Mouse (Mus musculus): ENCODE data around the gene Dnajc5g. TPM values are rescaled to one million over a fixed set of nuclear protein-coding genes. Genes with fewer than 3 reads are reported as not detected.

The Dnajc5g gene
- total RNA-seq, 2 experiments from 2014 or later, result not detected

Other genes with a start within 250 kb of the Dnajc5g start
- 24.2 and 42.1 TPM in 2 replicates for gene Tmem214, start 238.3 kb upstream of the Dnajc5g start, total RNA-seq (2014; fragmentation: Nextera tagmentation)
- gene Tmem214, start 238.3 kb upstream of the Dnajc5g start, total RNA-seq (2017), result 14.1 and 18.1 TPM in 2 replicates
- 13.6 and 29.9 TPM in 2 replicates for gene Agbl5, start 217.6 kb upstream of the Dnajc5g start, total RNA-seq (2014; fragmentation: Nextera tagmentation)
- 12.1 and 23.3 TPM in 2 replicates for gene Agbl5, start 217.6 kb upstream of the Dnajc5g start, total RNA-seq (2017)
- gene Ost4, start 198.5 kb upstream of the Dnajc5g start, total RNA-seq (2014; fragmentation: Nextera tagmentation), result 270 and 300 TPM in 2 replicates
- 278 and 305 TPM in 2 replicates for gene Ost4, start 198.5 kb upstream of the Dnajc5g start, total RNA-seq (2017)
- 13.5 and 18.9 TPM in 2 replicates for gene Emilin1, start 192.9 kb upstream of the Dnajc5g start, total RNA-seq (2014; fragmentation: Nextera tagmentation)
- 5.7 and 10.3 TPM in 2 replicates for gene Emilin1, start 192.9 kb upstream of the Dnajc5g start, total RNA-seq (2017)
- gene Khk, start 184.9 kb upstream of the Dnajc5g start, total RNA-seq (2014; fragmentation: Nextera tagmentation), result 80.4 and 113 TPM in 2 replicates
- gene Khk, start 184.9 kb upstream of the Dnajc5g start, total RNA-seq (2017), result 64.4 and 90.0 TPM in 2 replicates
- gene Cgref1, start 160.7 kb upstream of the Dnajc5g start, total RNA-seq (2014; fragmentation: Nextera tagmentation), result 0.35 TPM in 1 of 2 replicates, not detected in the other
- gene Cgref1, start 160.7 kb upstream of the Dnajc5g start, total RNA-seq (2017), result 0.46 TPM in 1 of 2 replicates, not detected in the other
- 109 and 117 TPM in 2 replicates for gene Preb, start 145.9 kb upstream of the Dnajc5g start, total RNA-seq (2014; fragmentation: Nextera tagmentation)
- 28.0 and 39.1 TPM in 2 replicates for gene Preb, start 145.9 kb upstream of the Dnajc5g start, total RNA-seq (2017)
- gene Tcf23, start 137.6 kb upstream of the Dnajc5g start, total RNA-seq (2014; fragmentation: Nextera tagmentation), result not detected in 2 replicates
- not detected in 2 replicates for gene Tcf23, start 137.6 kb upstream of the Dnajc5g start, total RNA-seq (2017)
- gene Atraid, start 58.0 kb upstream of the Dnajc5g start, total RNA-seq (2014; fragmentation: Nextera tagmentation), result 27.7 and 51.7 TPM in 2 replicates
- 50.1 and 57.6 TPM in 2 replicates for gene Atraid, start 58.0 kb upstream of the Dnajc5g start, total RNA-seq (2017)
- 3.1 and 4.3 TPM in 2 replicates for gene Slc5a6, start 57.4 kb upstream of the Dnajc5g start, total RNA-seq (2014; fragmentation: Nextera tagmentation)
- gene Slc5a6, start 57.4 kb upstream of the Dnajc5g start, total RNA-seq (2017), result 4.1 and 7.1 TPM in 2 replicates
- gene Cad, start 51.5 kb upstream of the Dnajc5g start, total RNA-seq (2014; fragmentation: Nextera tagmentation), result 124 and 224 TPM in 2 replicates
- 39.7 and 65.0 TPM in 2 replicates for gene Cad, start 51.5 kb upstream of the Dnajc5g start, total RNA-seq (2017)
- gene Slc30a3, start 2.0 kb downstream of the Dnajc5g start, total RNA-seq (2014; fragmentation: Nextera tagmentation), result not detected in 2 replicates
- not detected in 2 replicates for gene Slc30a3, start 2.0 kb downstream of the Dnajc5g start, total RNA-seq (2017)
- not detected in 2 replicates for gene Trim54, start 10.4 kb downstream of the Dnajc5g start, total RNA-seq (2014; fragmentation: Nextera tagmentation)
- not detected in 2 replicates for gene Trim54, start 10.4 kb downstream of the Dnajc5g start, total RNA-seq (2017)
- not detected in 2 replicates for gene Ucn, start 32.5 kb downstream of the Dnajc5g start, total RNA-seq (2014; fragmentation: Nextera tagmentation)
- gene Ucn, start 32.5 kb downstream of the Dnajc5g start, total RNA-seq (2017), result not detected in 2 replicates
- 13.3 and 22.0 TPM in 2 replicates for gene Mpv17, start 48.0 kb downstream of the Dnajc5g start, total RNA-seq (2014; fragmentation: Nextera tagmentation)
- 30.0 and 40.1 TPM in 2 replicates for gene Mpv17, start 48.0 kb downstream of the Dnajc5g start, total RNA-seq (2017)
- 1.1 and 1.4 TPM in 2 replicates for gene Gm29609, start 73.6 kb downstream of the Dnajc5g start, total RNA-seq (2014; fragmentation: Nextera tagmentation)
- gene Gm29609, start 73.6 kb downstream of the Dnajc5g start, total RNA-seq (2017), result 1.3 TPM in 1 of 2 replicates, not detected in the other
- 112 and 159 TPM in 2 replicates for gene Gtf3c2, start 73.9 kb downstream of the Dnajc5g start, total RNA-seq (2014; fragmentation: Nextera tagmentation)
- 76.4 and 80.2 TPM in 2 replicates for gene Gtf3c2, start 73.9 kb downstream of the Dnajc5g start, total RNA-seq (2017)
- 57.7 and 67.6 TPM in 2 replicates for gene Snx17, start 86.9 kb downstream of the Dnajc5g start, total RNA-seq (2014; fragmentation: Nextera tagmentation)
- 38.9 and 48.5 TPM in 2 replicates for gene Snx17, start 86.9 kb downstream of the Dnajc5g start, total RNA-seq (2017)
- gene Eif2b4, start 87.1 kb downstream of the Dnajc5g start, total RNA-seq (2014; fragmentation: Nextera tagmentation), result 116 and 148 TPM in 2 replicates
- gene Eif2b4, start 87.1 kb downstream of the Dnajc5g start, total RNA-seq (2017), result 40.0 and 59.0 TPM in 2 replicates
- gene Zfp513, start 96.0 kb downstream of the Dnajc5g start, total RNA-seq (2014; fragmentation: Nextera tagmentation), result 5.3 and 5.5 TPM in 2 replicates
- 3.2 and 5.6 TPM in 2 replicates for gene Zfp513, start 96.0 kb downstream of the Dnajc5g start, total RNA-seq (2017)
- 295 and 300 TPM in 2 replicates for gene Ppm1g, start 114.4 kb downstream of the Dnajc5g start, total RNA-seq (2014; fragmentation: Nextera tagmentation)
- 329 and 355 TPM in 2 replicates for gene Ppm1g, start 114.4 kb downstream of the Dnajc5g start, total RNA-seq (2017)
- gene Nrbp1, start 134.6 kb downstream of the Dnajc5g start, total RNA-seq (2014; fragmentation: Nextera tagmentation), result 43.4 and 51.1 TPM in 2 replicates
- gene Nrbp1, start 134.6 kb downstream of the Dnajc5g start, total RNA-seq (2017), result 64.9 and 75.5 TPM in 2 replicates
- gene Gm9970, start 134.9 kb downstream of the Dnajc5g start, total RNA-seq (2014; fragmentation: Nextera tagmentation), result not detected in 2 replicates
- gene Gm9970, start 134.9 kb downstream of the Dnajc5g start, total RNA-seq (2017), result not detected in 2 replicates
- gene Krtcap3, start 145.4 kb downstream of the Dnajc5g start, total RNA-seq (2014; fragmentation: Nextera tagmentation), result 0.72 and 7.6 TPM in 2 replicates
- gene Krtcap3, start 145.4 kb downstream of the Dnajc5g start, total RNA-seq (2017), result 2.5 and 8.8 TPM in 2 replicates
- gene Ift172, start 184.8 kb downstream of the Dnajc5g start, total RNA-seq (2014; fragmentation: Nextera tagmentation), result 26.2 and 32.8 TPM in 2 replicates
- 10.7 and 18.0 TPM in 2 replicates for gene Ift172, start 184.8 kb downstream of the Dnajc5g start, total RNA-seq (2017)
- 0.31 TPM in 1 of 2 replicates, not detected in the other for gene Fndc4, start 189.8 kb downstream of the Dnajc5g start, total RNA-seq (2014; fragmentation: Nextera tagmentation)
- gene Fndc4, start 189.8 kb downstream of the Dnajc5g start, total RNA-seq (2017), result not detected in 2 replicates
- gene Gckr, start 191.2 kb downstream of the Dnajc5g start, total RNA-seq (2014; fragmentation: Nextera tagmentation), result not detected in 2 replicates
- not detected in 2 replicates for gene Gckr, start 191.2 kb downstream of the Dnajc5g start, total RNA-seq (2017)